Mouse (Mus musculus) thymus, adult 2 months (tissue): ENCODE data around the gene Arid2.

Experiments
- CTCF ChIP-seq: fragments of 200-500 bp; IDR thresholded peaks from 2 replicates; pipeline ENCODE4 v1.5.1; 2012; ENCODE audit warnings: mild to moderate bottlenecking, control low read depth, low read length, moderate library complexity, borderline replicate concordance; ENCODE audit not compliant: control insufficient read depth, poor library complexity, insufficient read depth; ENCODE audit errors: extremely low read depth
- POLR2A ChIP-seq: fragments of 200-500 bp; IDR thresholded peaks from 2 replicates; pipeline ENCODE4 v1.6.1; 2012; ENCODE audit warnings: mild to moderate bottlenecking, low read length, control low read depth, moderate library complexity; ENCODE audit not compliant: control insufficient read depth, poor library complexity, insufficient read depth; ENCODE audit errors: extremely low read depth

DNA sequence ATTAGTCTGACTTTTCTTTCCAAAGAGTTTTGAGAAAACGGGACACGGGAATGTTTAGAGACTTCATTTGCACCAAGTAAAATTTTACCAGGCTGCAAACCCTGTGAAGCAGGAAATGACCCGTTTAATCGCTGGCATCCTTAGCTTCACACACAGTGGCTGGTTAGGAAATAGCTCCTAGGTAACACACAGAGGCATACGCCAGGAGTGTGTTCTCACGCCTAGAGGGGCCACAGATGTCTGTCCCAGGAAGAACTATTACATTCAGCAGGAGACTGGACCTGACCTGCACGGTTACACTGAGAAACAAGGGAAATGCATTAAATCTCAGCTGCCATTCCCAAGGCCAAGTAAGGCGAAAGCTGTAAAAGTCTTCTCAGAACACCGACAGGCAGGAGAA is 18.7 kb upstream of the Arid2 start:
- TF ChIP-seq CTCF = no peak
- TF ChIP-seq POLR2A = no peak
